Mouse (Mus musculus): Measurements from ENCODE around the gene Ppp1r12c.
A peak's percentile ranks its signal among the peaks of the same experiment; 100 is the strongest.
"Not testable (repeated sequence)": the region's sequence is repeated elsewhere in the genome, so short reads cannot be mapped to it uniquely, and the experiment has no call there.

Ppp1r12c gene

GRCm38 (mm10) chr7:4501558-4502397 lies at the start of gene Ppp1r12c:
TSS of gene Ppp1r12c (minus strand) at chr7:4501680.
- DNase-seq (ENCODE audit: low spot score), result peak; percentile 93

GRCm38 (mm10) chr7:4547221-4547641 lies 45.8 kb upstream of the Ppp1r12c start, which contains the start of gene Syt5:
TSS of gene Syt5 (minus strand) at chr7:4547541.
- DNase-seq (ENCODE audit: low spot score), result no peak

- no peak for DNase-seq (ENCODE audit: low spot score)
These were observed 45.2 kb upstream of the Ppp1r12c start for GRCm38 (mm10) chr7:4546591-4547131.

GRCm38 (mm10) chr7:4546050-4546449 lies 44.6 kb upstream of the Ppp1r12c start:
- no peak for DNase-seq (ENCODE audit: low spot score)

GRCm38 (mm10) chr7:4542013-4542412 lies 40.5 kb upstream of the Ppp1r12c start:
- DNase-seq (ENCODE audit: low spot score), result no peak

- no peak for DNase-seq (ENCODE audit: low spot score)
These were observed 39.9 kb upstream of the Ppp1r12c start for GRCm38 (mm10) chr7:4541344-4541743.

- no peak for DNase-seq (ENCODE audit: low spot score)
These were observed 37.5 kb upstream of the Ppp1r12c start for GRCm38 (mm10) chr7:4539019-4539418.

- DNase-seq (ENCODE audit: low spot score), result no peak
These were observed 35.7 kb upstream of the Ppp1r12c start for GRCm38 (mm10) chr7:4537181-4537580.

- no peak for DNase-seq (ENCODE audit: low spot score)
These were observed 34.9 kb upstream of the Ppp1r12c start for GRCm38 (mm10) chr7:4536369-4536768.

GRCm38 (mm10) chr7:4532005-4532729 lies 30.7 kb upstream of the Ppp1r12c start, which contains the start of gene Dnaaf3:
TSS of gene Dnaaf3 (minus strand) at chr7:4532453.
- DNase-seq (ENCODE audit: low spot score), result peak; percentile 54

- DNase-seq (ENCODE audit: low spot score), result not testable (repeated sequence)
These were observed 28.7 kb upstream of the Ppp1r12c start for GRCm38 (mm10) chr7:4530166-4530565.

GRCm38 (mm10) chr7:4527302-4527689 lies 25.8 kb upstream of the Ppp1r12c start:
- DNase-seq (ENCODE audit: low spot score), result no peak

- peak; percentile 58 for DNase-seq (ENCODE audit: low spot score)
These were observed 25.1 kb upstream of the Ppp1r12c start for GRCm38 (mm10) chr7:4526341-4527301.

GRCm38 (mm10) chr7:4524212-4524922 lies 22.9 kb upstream of the Ppp1r12c start, which contains the start of gene Tnni3:
TSS of gene Tnni3 (minus strand) at chr7:4524229.
- not testable (repeated sequence) for DNase-seq (ENCODE audit: low spot score)

GRCm38 (mm10) chr7:4523205-4524130 lies 22.0 kb upstream of the Ppp1r12c start:
- DNase-seq (ENCODE audit: low spot score), result no peak

GRCm38 (mm10) chr7:4522292-4522691 lies 20.8 kb upstream of the Ppp1r12c start:
- no peak for DNase-seq (ENCODE audit: low spot score)

GRCm38 (mm10) chr7:4521231-4522003 lies 19.9 kb upstream of the Ppp1r12c start:
- DNase-seq (ENCODE audit: low spot score), result no peak

GRCm38 (mm10) chr7:4518487-4518886 lies 17.0 kb upstream of the Ppp1r12c start:
- no peak for DNase-seq (ENCODE audit: low spot score)
